Mouse (Mus musculus): ENCODE measurements around the gene Tmprss9.

The Tmprss9 gene

GRCm38 (mm10) chr10:80911354-80911753 lies 39.7 kb downstream of the Tmprss9 start:
- TF ChIP-seq POU5F1 (IDR thresholded peaks at IDR 0.05; ENCODE audit: borderline replicate concordance, low read length) (no peak), NANOG (IDR thresholded peaks at IDR 0.05; ENCODE audit: borderline replicate concordance, low read length) (no peak), CTCF (conservative IDR thresholded peaks at IDR 0.05; ENCODE audit: low read length) (no peak)
- H3K9me3 ChIP-seq (ENCODE audit: low read length): no peaks in the 10 kb centered on the region
- peaks cover 63% of the 10 kb centered on the region for H3K4me1 ChIP-seq (replicated peaks; ENCODE audit: low read depth, low read length)

GRCm38 (mm10) chr10:80911891-80912290 lies 40.2 kb downstream of the Tmprss9 start:
- Histone ChIP-seq H3K36me3 (ENCODE audit: insufficient read depth, low read length) (peaks cover 97% of the 10 kb centered on the region), H3K4me3 (replicated peaks; ENCODE audit: low read length) (no peak overlapping the region), H3K4me1 (replicated peaks; ENCODE audit: low read depth, low read length) (peaks cover 67% of the 10 kb centered on the region), H3K9me3 (ENCODE audit: low read length) (no peaks in the 10 kb centered on the region), H3K27me3 (ENCODE audit: insufficient read depth, low read length) (no peaks in the 10 kb centered on the region)
- TF ChIP-seq CTCF (conservative IDR thresholded peaks at IDR 0.05; ENCODE audit: low read length): no peak
- no peak for TF ChIP-seq POU5F1 (IDR thresholded peaks at IDR 0.05; ENCODE audit: borderline replicate concordance, low read length)
- no peak for TF ChIP-seq NANOG (IDR thresholded peaks at IDR 0.05; ENCODE audit: borderline replicate concordance, low read length)

More at GRCm38 (mm10) chr10:80911354-80911753, 39.7 kb downstream of the Tmprss9 start:
- H3K27me3 ChIP-seq (ENCODE audit: insufficient read depth, low read length): no peaks in the 10 kb centered on the region
- H3K36me3 ChIP-seq (ENCODE audit: insufficient read depth, low read length): peaks cover 94% of the 10 kb centered on the region
- no peak overlapping the region for H3K4me3 ChIP-seq (replicated peaks; ENCODE audit: low read length)

- Histone ChIP-seq H3K4me1 (replicated peaks; ENCODE audit: low read depth, low read length) (peaks cover 56% of the 10 kb centered on the region), H3K36me3 (ENCODE audit: insufficient read depth, low read length) (peaks cover 82% of the 10 kb centered on the region), H3K27me3 (ENCODE audit: insufficient read depth, low read length) (no peaks in the 10 kb centered on the region), H3K4me3 (replicated peaks; ENCODE audit: low read length) (no peak overlapping the region), H3K9me3 (ENCODE audit: low read length) (no peaks in the 10 kb centered on the region)
- no peak for TF ChIP-seq POU5F1 (IDR thresholded peaks at IDR 0.05; ENCODE audit: borderline replicate concordance, low read length)
- no peak for TF ChIP-seq NANOG (IDR thresholded peaks at IDR 0.05; ENCODE audit: borderline replicate concordance, low read length)
- no peak for TF ChIP-seq CTCF (conservative IDR thresholded peaks at IDR 0.05; ENCODE audit: low read length)
Observed at GRCm38 (mm10) chr10:80913364-80914011, 41.8 kb downstream of the Tmprss9 start.

- TF ChIP-seq POU5F1 (IDR thresholded peaks at IDR 0.05; ENCODE audit: borderline replicate concordance, low read length) (no peak), NANOG (IDR thresholded peaks at IDR 0.05; ENCODE audit: borderline replicate concordance, low read length) (no peak), CTCF (conservative IDR thresholded peaks at IDR 0.05; ENCODE audit: low read length) (no peak)
- H3K36me3 ChIP-seq (ENCODE audit: insufficient read depth, low read length): peaks cover 74% of the 10 kb centered on the region
- peaks cover 53% of the 10 kb centered on the region for H3K4me1 ChIP-seq (replicated peaks; ENCODE audit: low read depth, low read length)
- no peaks in the 10 kb centered on the region for H3K9me3 ChIP-seq (ENCODE audit: low read length)
- H3K27me3 ChIP-seq (ENCODE audit: insufficient read depth, low read length): no peaks in the 10 kb centered on the region
- H3K4me3 ChIP-seq (replicated peaks; ENCODE audit: low read length): no peak overlapping the region
Observed at GRCm38 (mm10) chr10:80914253-80914656, 42.6 kb downstream of the Tmprss9 start.

GRCm38 (mm10) chr10:80915260-80915659 lies 43.6 kb downstream of the Tmprss9 start:
- no peaks in the 10 kb centered on the region for H3K9me3 ChIP-seq (ENCODE audit: low read length)
- TF ChIP-seq NANOG (IDR thresholded peaks at IDR 0.05; ENCODE audit: borderline replicate concordance, low read length): no peak
- no peak for TF ChIP-seq CTCF (conservative IDR thresholded peaks at IDR 0.05; ENCODE audit: low read length)
- no peak for TF ChIP-seq POU5F1 (IDR thresholded peaks at IDR 0.05; ENCODE audit: borderline replicate concordance, low read length)
- H3K36me3 ChIP-seq (ENCODE audit: insufficient read depth, low read length): peaks cover 64% of the 10 kb centered on the region
- H3K27me3 ChIP-seq (ENCODE audit: insufficient read depth, low read length): no peaks in the 10 kb centered on the region
- H3K4me3 ChIP-seq (replicated peaks; ENCODE audit: low read length): no peak overlapping the region
- H3K4me1 ChIP-seq (replicated peaks; ENCODE audit: low read depth, low read length): peaks cover 51% of the 10 kb centered on the region

GRCm38 (mm10) chr10:80915736-80916135 lies 44.1 kb downstream of the Tmprss9 start:
- H3K4me3 ChIP-seq (replicated peaks; ENCODE audit: low read length): no peak overlapping the region
- H3K27me3 ChIP-seq (ENCODE audit: insufficient read depth, low read length): no peaks in the 10 kb centered on the region
- H3K36me3 ChIP-seq (ENCODE audit: insufficient read depth, low read length): peaks cover 60% of the 10 kb centered on the region
- TF ChIP-seq POU5F1 (IDR thresholded peaks at IDR 0.05; ENCODE audit: borderline replicate concordance, low read length) (no peak), CTCF (conservative IDR thresholded peaks at IDR 0.05; ENCODE audit: low read length) (no peak), NANOG (IDR thresholded peaks at IDR 0.05; ENCODE audit: borderline replicate concordance, low read length) (no peak)
- peaks cover 51% of the 10 kb centered on the region for H3K4me1 ChIP-seq (replicated peaks; ENCODE audit: low read depth, low read length)
- H3K9me3 ChIP-seq (ENCODE audit: low read length): no peaks in the 10 kb centered on the region

- TF ChIP-seq POU5F1 (IDR thresholded peaks at IDR 0.05; ENCODE audit: borderline replicate concordance, low read length) (no peak), NANOG (IDR thresholded peaks at IDR 0.05; ENCODE audit: borderline replicate concordance, low read length) (no peak)
- peak overlapping the region; percentile 100 for H3K4me3 ChIP-seq (replicated peaks; ENCODE audit: low read length)
- no peaks in the 10 kb centered on the region for H3K9me3 ChIP-seq (ENCODE audit: low read length)
- peaks cover 43% of the 10 kb centered on the region for H3K36me3 ChIP-seq (ENCODE audit: insufficient read depth, low read length)
- H3K4me1 ChIP-seq (replicated peaks; ENCODE audit: low read depth, low read length): peaks cover 62% of the 10 kb centered on the region
- H3K27me3 ChIP-seq (ENCODE audit: insufficient read depth, low read length): no peaks in the 10 kb centered on the region
Observed at GRCm38 (mm10) chr10:80917336-80917778, 45.7 kb downstream of the Tmprss9 start.

- peaks cover 38% of the 10 kb centered on the region for H3K36me3 ChIP-seq (ENCODE audit: insufficient read depth, low read length)
- H3K4me1 ChIP-seq (replicated peaks; ENCODE audit: low read depth, low read length): peaks cover 64% of the 10 kb centered on the region
- H3K27me3 ChIP-seq (ENCODE audit: insufficient read depth, low read length): no peaks in the 10 kb centered on the region
- TF ChIP-seq POU5F1 (IDR thresholded peaks at IDR 0.05; ENCODE audit: borderline replicate concordance, low read length): no peak
- peak within 1 kb of the TSS; percentile 100 for H3K4me3 ChIP-seq (replicated peaks; ENCODE audit: low read length)
- no peaks in the 10 kb centered on the region for H3K9me3 ChIP-seq (ENCODE audit: low read length)
Observed at GRCm38 (mm10) chr10:80917779-80918434, 46.3 kb downstream of the Tmprss9 start, which contains the start of gene Lmnb2. Gene Lmnb2, minus strand, starts transcription at chr10:80918245.
